Mouse (Mus musculus): Measurements from ENCODE around the gene Elk3. TPM values are rescaled to one million over a fixed set of nuclear protein-coding genes. Genes with fewer than 3 reads are reported as not detected.

Elk3 gene
- total RNA-seq, 1 experiment from 2014 or later = 46.4 TPM

DNA sequence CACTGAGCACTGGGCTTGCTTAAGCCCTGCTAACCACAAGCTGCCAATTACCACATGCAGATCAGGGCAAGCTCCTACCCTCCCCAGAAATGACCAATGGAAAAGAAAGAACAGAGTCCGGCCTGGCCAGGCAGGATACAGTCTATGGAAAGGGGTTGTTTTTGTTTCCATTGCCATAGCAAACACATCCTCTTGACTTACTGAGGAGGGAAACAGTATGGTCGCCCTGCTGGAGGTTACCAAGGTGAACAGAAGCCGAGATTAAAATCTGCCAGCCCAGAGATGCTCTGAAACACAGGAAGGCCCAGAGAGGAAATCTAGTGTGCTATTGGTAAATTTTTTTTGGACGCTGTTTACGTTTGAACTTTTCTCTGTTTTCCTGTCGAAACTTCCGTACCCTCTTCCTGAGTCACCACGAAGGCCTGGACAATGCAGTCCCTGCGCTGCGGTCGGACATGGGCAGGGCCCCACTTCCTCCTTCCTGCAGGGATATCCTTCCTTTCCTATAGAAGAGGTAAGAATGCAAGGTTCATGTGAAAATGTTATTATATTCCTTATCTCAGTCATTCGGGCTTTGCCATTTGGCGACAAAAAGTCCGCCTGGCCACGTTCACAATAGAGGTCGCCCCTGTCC, 25.0 kb upstream of the Elk3 start:
- peak; percentile 83 to 85 for ATAC-seq (replicated peaks in 1 of 2; ENCODE audit: insufficient read depth in 1 of 2, low FRiP score in 2 of 2, low TSS enrichment in 1 of 2, low read depth in 1 of 2, poor library complexity in 2 of 2, severe bottlenecking in 2 of 2)

DNA sequence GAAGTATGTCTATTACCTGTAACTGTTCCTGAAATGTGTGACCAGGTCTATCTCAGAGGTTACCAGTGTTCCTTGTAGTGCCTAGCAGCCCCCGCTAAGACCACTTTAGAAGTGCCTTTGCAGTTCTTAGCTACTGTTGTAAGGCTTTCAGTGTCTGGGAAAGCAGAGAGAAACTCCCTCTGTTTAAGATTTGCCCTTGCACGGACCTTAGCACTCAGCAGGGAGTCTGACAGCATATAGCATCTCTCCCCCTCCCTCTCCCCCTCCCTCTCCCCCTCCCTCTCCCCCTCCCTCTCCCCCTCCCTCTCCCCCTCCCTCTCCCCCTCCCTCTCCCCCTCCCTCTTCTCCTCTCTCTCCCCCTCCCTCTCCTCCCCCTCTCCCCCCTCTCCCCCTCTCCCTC, 24.1 kb upstream of the Elk3 start:
- no peak for ATAC-seq (replicated peaks in 1 of 2; ENCODE audit: insufficient read depth in 1 of 2, low FRiP score in 2 of 2, low TSS enrichment in 1 of 2, low read depth in 1 of 2, poor library complexity in 2 of 2, severe bottlenecking in 2 of 2)

DNA sequence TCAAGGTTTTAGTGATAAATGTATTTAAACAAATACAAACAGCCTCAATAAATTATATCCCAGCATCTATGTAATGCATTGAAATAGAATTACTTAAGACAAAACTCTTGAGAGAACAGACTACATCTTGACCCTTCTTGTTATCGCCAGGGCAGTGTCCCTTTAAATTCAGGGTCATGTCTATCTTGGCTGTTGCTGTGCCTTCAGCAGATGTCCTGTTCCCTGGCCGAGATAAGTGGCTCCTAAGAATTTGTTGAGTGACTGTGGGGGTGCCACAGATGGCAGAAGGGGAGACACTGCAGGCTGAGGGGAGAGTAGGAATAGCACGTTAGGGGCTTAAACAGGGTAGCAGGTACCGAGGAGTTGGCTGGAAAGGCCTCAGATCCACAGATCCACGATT, 22.3 kb upstream of the Elk3 start:
- no peak for ATAC-seq (replicated peaks in 1 of 2; ENCODE audit: insufficient read depth in 1 of 2, low FRiP score in 2 of 2, low TSS enrichment in 1 of 2, low read depth in 1 of 2, poor library complexity in 2 of 2, severe bottlenecking in 2 of 2)

DNA sequence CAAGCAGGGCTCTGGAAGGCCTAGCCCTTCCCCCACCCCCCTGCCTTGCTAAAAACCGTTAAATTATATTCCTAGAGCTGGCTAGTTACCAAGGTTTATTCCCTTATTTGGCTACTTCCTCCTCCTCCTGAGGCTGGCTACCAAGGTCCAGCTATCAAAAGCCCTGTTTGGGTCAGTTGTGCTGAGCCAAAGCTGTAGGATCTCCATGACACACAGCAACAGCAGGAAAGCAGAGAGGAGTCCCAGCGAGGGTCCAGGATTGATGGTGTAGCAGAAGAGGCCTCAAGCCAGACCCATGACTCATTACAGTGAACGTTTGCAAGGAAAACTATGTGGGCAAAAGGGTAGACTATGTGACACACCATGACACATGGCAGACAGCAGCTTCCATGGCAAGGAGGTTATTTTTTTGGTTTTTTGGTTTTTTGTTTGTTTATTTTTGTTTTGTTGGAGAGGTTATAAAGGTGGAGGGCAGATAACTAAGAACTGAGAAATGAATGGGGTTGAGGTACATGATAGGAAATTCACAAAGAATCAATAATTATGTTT, 21.4 kb upstream of the Elk3 start:
- no peak for ATAC-seq (replicated peaks in 1 of 2; ENCODE audit: insufficient read depth in 1 of 2, low FRiP score in 2 of 2, low TSS enrichment in 1 of 2, low read depth in 1 of 2, poor library complexity in 2 of 2, severe bottlenecking in 2 of 2)

DNA sequence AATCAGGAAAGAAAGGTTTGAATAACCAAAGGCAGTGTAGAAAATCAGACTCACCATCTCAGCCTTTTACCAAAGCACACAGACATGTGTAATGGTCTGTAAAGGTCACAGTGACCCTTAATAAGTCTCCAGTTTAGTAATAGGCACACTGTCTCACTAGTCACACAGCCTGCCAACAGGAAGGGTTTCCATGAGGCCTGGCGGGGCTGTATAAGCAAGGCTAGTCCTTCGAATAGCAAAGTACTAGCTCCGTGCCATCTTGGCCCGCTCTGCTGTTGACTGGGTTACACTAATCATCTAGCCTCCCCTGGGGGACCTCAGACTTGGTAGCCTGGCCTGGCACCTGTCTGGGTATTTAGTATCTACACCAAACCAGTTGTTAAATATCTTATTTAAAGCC, 20.6 kb upstream of the Elk3 start:
- ATAC-seq (replicated peaks in 1 of 2; ENCODE audit: insufficient read depth in 1 of 2, low FRiP score in 2 of 2, low TSS enrichment in 1 of 2, low read depth in 1 of 2, poor library complexity in 2 of 2, severe bottlenecking in 2 of 2) = no peak

DNA sequence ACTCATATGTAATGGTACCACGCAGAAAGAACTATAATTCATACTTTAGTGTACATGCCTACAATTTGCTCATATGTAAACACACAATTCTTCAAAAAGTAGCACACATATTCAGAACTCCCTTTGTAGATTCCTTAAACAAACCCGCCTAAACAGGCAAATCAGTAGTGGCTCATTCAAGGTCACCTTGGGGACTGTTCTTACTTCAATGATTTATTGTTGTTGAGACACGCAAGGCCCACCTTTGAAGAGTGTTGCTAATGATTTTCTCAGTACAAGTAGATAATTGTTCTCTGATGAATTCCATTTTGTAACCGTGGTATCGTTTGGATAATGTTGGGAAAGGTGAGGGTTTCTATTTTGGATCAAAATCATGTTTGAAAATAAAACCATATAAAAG, 17.4 kb upstream of the Elk3 start:
- ATAC-seq (replicated peaks in 1 of 2; ENCODE audit: insufficient read depth in 1 of 2, low FRiP score in 2 of 2, low TSS enrichment in 1 of 2, low read depth in 1 of 2, poor library complexity in 2 of 2, severe bottlenecking in 2 of 2) = no peak

DNA sequence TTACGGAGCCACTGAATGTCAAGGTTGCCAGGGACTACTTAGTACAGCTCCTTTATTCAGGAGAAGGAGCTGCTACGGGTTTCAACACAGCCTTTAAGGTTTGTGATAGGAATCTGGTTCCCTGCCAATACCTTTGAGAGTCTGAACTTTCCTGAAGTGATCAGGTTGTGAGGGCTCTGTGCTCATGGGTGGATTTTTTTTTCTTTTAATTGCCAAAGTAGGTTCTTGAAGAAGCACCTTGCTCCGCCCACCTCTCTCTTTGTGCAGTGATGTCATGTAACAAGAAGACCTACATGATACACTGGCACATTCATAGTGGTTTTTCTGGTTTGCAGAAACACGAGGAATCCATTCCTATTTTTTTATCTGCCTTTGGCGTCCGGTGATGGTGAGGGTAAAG, 16.3 kb upstream of the Elk3 start:
- no peak for ATAC-seq (replicated peaks in 1 of 2; ENCODE audit: insufficient read depth in 1 of 2, low FRiP score in 2 of 2, low TSS enrichment in 1 of 2, low read depth in 1 of 2, poor library complexity in 2 of 2, severe bottlenecking in 2 of 2)

DNA sequence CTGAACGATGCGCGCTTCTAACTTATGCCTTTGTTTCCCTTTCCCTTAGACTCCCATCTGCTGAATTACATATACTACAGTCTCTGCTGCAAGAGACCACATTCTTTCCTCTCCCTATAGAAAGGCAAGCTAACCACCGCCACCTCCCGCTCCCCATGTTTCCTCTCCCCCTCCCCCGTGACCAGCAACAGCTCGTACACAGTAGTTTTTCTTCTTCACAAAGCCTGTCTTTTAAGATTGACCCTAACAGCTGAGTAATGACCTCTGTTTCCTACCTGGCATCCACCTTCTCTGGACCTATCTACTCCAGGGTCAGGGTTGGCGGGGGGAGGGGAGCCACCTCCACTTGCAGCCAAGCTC, 15.8 kb upstream of the Elk3 start:
- ATAC-seq (replicated peaks in 1 of 2; ENCODE audit: insufficient read depth in 1 of 2, low FRiP score in 2 of 2, low TSS enrichment in 1 of 2, low read depth in 1 of 2, poor library complexity in 2 of 2, severe bottlenecking in 2 of 2) = no peak

DNA sequence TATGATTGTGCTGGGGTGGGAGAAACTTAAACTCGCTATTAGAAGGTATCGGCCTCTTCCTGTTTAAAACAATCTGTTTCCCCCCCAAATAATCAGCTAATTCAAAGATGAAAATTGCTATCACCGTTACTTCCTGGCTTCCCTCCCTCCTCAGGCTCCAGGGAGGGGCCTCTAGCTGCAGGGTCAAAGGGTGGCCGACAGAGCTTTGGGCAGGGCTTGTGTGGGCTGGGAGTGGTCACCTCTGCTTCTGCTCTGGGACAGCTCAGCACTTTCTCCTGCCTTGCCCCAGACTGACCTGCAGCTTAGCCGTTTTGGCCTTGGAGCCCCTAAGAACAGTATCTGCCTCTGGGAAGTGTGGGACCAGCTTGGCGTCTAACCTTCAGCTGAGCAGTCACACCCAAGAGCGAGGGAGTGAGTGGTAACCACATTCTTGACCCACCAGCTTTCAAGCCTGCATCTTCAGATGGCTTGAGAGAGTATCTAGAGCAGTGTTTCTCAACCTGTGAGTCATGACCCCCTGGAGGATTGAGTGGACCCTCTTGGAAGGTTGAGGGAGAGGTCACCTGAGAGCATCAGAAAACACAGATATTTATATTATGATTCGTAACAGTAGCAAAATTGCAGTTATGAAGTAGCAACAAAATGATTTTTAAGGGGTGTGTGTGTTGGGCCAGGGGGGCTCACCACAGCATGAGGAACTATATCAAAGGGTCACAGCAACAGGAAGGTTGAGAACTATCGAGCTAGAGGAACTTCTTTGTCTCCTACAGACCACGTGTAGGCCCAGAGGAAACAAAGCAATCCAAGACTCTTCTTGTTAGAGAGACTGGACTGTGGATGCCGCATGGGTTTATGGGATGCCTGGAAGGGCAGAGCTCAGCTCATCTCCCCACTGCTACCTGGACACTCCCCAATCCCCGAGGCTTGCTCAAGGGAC, 15.1 kb upstream of the Elk3 start:
- peak; percentile 28 to 51; a peak in 2 of 4 replicates for ATAC-seq (replicated peaks in 1 of 2; ENCODE audit: insufficient read depth in 1 of 2, low FRiP score in 2 of 2, low TSS enrichment in 1 of 2, low read depth in 1 of 2, poor library complexity in 2 of 2, severe bottlenecking in 2 of 2)

DNA sequence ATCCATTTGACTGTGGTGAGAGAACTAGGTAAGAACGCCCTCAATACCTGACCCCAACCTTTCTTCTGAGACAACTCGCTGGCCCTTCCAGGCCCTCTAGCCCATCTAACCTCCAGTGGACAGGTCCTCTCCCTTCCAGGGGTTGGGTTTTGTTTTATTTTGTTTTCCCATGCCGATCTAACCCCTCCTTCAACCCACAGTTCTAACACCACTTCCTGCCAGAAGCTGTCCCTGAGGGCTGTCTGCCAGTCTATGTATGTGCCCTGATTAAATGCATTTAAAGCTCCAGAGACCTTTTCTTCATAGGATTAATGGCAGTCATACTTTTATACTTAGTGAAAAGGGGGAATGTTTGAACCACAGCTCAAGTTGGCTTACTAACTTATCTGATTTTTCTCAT, 14.4 kb upstream of the Elk3 start:
- ATAC-seq (replicated peaks in 1 of 2; ENCODE audit: insufficient read depth in 1 of 2, low FRiP score in 2 of 2, low TSS enrichment in 1 of 2, low read depth in 1 of 2, poor library complexity in 2 of 2, severe bottlenecking in 2 of 2) = peak; percentile 70 to 74

DNA sequence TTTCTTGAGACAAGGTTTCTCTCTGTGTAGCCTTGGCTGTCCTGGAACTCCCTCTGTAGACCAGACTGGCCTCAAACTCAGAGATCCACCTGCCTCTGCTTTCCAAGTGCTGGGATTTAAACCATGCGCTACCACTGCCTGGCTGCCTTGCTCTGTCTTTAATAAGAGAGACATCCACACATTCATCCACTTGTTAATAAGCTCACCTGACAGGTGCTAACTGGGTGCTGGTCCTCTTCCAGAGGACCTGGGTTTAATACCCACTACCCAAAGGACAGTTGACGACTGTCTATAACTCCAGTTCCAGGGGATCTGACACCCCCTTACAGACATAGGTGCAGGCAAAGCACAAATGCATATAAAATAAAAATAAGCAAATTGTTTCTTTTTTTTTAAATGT, 13.5 kb upstream of the Elk3 start:
- no peak for ATAC-seq (replicated peaks in 1 of 2; ENCODE audit: insufficient read depth in 1 of 2, low FRiP score in 2 of 2, low TSS enrichment in 1 of 2, low read depth in 1 of 2, poor library complexity in 2 of 2, severe bottlenecking in 2 of 2)

DNA sequence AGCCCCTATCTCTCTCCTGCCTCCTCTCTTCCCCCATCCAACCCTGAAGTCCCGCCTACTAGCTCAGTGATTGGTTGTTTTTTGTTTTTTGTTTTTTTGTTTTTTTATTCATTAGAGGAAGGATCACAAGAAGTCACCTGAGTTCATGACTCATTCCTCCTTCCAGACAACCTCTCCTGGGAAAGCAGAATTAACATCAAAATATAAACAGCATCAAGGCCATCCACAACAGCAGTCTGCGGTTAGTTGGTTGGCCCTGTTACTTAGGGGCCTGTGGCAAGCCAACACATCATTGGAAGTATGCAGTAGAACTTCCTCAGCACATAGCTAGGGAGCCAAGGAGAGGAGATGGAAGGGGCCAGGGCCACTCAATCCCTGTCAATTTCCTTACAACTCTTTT, 12.7 kb upstream of the Elk3 start:
- ATAC-seq (replicated peaks in 1 of 2; ENCODE audit: insufficient read depth in 1 of 2, low FRiP score in 2 of 2, low TSS enrichment in 1 of 2, low read depth in 1 of 2, poor library complexity in 2 of 2, severe bottlenecking in 2 of 2) = no peak

DNA sequence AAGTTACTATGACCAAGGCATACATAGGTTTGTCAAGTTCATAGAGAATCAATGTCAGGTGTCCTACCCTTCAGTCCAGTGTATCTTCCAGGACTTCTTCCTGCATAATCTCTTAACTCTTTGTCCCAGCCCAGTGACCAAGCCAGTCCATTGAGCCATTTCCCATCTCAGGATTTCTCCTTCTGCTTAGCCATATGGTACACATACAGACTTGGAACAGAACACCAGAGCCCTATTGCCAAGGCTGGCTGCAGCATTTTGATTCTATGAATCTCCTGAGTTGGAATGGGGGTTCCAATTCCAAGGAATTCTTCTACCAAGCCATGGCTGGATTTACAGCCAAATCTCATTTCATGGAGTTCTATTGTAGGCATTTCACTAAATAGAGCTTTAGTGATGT, 10.8 kb upstream of the Elk3 start:
- ATAC-seq (replicated peaks in 1 of 2; ENCODE audit: insufficient read depth in 1 of 2, low FRiP score in 2 of 2, low TSS enrichment in 1 of 2, low read depth in 1 of 2, poor library complexity in 2 of 2, severe bottlenecking in 2 of 2) = no peak

DNA sequence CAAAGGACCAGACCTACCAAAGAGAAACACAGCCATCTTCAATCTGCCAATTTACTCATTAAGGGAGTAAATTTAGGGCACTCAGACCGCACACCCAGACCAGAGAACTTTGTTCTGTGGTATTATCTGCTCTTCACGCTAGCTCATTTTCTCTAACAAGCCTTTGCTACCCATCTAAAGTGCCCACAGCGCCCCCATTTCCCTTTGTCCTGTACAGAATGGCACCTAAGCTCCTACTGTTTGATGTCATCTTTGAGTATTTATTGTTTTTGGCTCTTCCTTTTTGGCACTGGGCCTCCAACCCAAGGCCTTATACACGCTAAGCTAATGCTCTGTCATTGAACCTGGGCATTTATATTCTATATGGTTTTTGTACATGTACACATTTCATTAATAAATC, 9.2 kb upstream of the Elk3 start:
- no peak for ATAC-seq (replicated peaks in 1 of 2; ENCODE audit: insufficient read depth in 1 of 2, low FRiP score in 2 of 2, low TSS enrichment in 1 of 2, low read depth in 1 of 2, poor library complexity in 2 of 2, severe bottlenecking in 2 of 2)

DNA sequence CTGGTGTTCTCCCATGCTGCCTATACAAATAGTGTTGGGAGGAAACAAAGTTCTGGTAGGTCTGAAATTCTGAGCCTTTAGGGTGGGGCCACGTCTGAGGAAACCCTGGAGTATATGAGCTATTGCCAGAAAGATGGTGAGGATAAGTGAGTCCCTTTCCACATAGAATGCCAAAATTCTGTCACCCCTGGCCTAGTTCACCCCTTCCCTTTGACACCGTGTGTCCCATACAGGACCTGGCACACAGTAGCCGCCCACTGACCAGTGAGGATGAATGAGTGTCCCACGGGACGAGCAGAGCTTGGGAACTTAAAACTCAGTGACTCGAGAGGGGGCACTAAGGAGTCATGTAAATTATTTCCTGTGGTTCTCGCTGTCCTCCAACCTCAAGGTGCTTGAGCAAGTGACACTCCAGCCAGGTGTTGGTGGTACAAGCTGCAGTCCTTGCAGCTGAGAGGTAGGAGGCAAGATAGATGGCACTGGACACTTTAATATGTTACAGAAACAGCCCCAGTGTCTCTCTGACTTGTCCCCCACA, 8.7 kb upstream of the Elk3 start:
- ATAC-seq (replicated peaks in 1 of 2; ENCODE audit: insufficient read depth in 1 of 2, low FRiP score in 2 of 2, low TSS enrichment in 1 of 2, low read depth in 1 of 2, poor library complexity in 2 of 2, severe bottlenecking in 2 of 2) = no peak

DNA sequence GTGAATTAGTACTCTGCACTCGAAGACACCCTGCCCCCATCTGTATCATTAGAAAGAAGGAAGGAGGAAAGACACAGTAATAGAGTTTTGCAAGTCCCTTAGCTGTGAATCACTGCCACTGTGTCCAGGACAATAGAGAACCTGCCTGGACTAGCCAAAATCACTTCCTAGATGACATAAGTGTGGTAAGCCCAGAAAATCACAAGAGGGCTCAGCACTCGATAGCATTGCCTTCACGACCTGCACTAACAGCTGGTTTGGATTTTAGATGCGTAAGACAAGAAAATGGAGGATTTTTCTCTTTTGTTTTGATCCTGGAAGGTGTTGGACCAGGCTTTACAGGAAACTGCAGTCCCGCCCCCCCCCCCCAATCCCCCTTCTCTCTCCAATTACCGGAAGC, 6.0 kb upstream of the Elk3 start:
- no peak for ATAC-seq (replicated peaks in 1 of 2; ENCODE audit: insufficient read depth in 1 of 2, low FRiP score in 2 of 2, low TSS enrichment in 1 of 2, low read depth in 1 of 2, poor library complexity in 2 of 2, severe bottlenecking in 2 of 2)

DNA sequence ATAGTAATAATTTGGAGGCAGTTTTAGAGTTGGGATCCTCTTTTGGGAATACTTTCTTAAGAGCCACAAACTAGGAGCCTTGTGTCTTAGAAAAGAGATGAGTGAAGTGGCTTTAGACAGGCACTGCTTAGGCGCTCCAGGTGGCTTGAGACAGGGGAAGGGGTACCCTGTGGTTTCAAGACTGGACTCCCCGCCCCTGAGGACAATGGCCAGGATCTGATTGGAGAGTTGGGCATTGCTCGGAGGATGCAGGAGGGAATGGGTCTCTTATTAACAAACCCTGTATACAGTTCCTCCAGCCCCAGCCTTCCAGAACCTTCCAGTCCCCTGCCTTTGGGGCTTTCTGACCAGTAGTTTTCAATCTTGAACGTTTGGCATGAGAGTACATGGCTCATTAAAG, 641 bp upstream of the Elk3 start:
- no peak for ATAC-seq (replicated peaks in 1 of 2; ENCODE audit: insufficient read depth in 1 of 2, low FRiP score in 2 of 2, low TSS enrichment in 1 of 2, low read depth in 1 of 2, poor library complexity in 2 of 2, severe bottlenecking in 2 of 2)

DNA sequence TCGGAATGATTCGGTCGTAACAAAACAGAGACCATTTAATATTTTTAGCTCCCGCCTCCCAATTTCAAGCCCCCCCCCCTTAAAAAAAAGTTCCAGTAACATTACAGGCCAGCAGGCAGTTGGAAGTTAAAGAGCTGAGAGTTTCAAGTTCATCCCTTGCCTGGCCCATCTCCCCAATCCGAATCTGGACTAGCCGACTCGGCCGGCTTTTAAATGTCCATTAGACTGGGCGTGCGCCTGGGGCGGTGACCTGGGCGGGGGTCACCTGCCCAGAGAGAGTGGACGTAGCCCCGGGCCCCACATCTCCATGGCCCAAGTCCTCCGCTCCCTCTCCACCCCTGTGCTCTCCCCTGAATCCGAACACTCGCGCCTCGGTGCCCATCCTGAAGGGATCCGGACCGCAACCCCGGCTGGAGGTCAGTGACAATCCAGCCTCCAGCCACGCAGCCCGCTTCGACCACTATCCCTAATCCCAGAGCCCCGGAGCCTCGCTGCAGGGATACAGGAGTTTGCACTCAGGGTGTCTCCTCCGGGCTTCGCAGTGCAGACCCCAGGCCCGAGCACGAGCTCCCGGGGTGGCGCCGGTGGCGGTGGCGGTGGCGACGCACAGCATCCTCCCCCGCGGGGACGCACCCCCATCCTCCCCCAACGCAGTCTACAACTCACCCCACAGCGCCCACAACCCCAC, 857 bp downstream of the Elk3 start:
- no peak for ATAC-seq (replicated peaks in 1 of 2; ENCODE audit: insufficient read depth in 1 of 2, low FRiP score in 2 of 2, low TSS enrichment in 1 of 2, low read depth in 1 of 2, poor library complexity in 2 of 2, severe bottlenecking in 2 of 2)
